In genomic region chr12:40966308-40966707, GRCm38 (mm10) we compare ENCODE assay signal across 27 mouse cellular contexts. TPM values are rescaled to one million over a fixed set of nuclear protein-coding genes. Genes with fewer than 3 reads are reported as not detected.
DNase-seq lines count a peak whose midpoint lies in the region; ATAC-seq lines count a peak whose summit lies in the region.
"Had no signal": no experiment of that assay in that cellular context is flagged by ENCODE, and none has a peak within 500 bp of the region (broad histone marks: within the 10 kb centered on the region; RNA-seq: fewer than 3 reads in every experiment).

No protein-coding gene starts in this region.

- H3K4me1 ChIP-seq in midbrain, embryonic 11.5 days (ENCODE audit: control insufficient read depth, insufficient read depth, low read length) = no peaks in the 10 kb centered on the region
- no peaks in the 10 kb centered on the region for H3K4me1 ChIP-seq in midbrain, embryonic 10.5 days
- H3K4me1 ChIP-seq in liver, embryonic 12.5 days = peaks cover 28% of the 10 kb centered on the region
- peaks cover 32% of the 10 kb centered on the region for H3K4me1 ChIP-seq in liver, embryonic 15.5 days (replicated peaks)
- H3K4me1 ChIP-seq: forebrain, embryonic 13.5 days; heart, embryonic 12.5 days; heart, embryonic 15.5 days; hindbrain, embryonic 12.5 days; hindbrain, embryonic 15.5 days had no signal

- peak; percentile 64 for DNase-seq in midbrain, embryonic 11.5 days (ENCODE audit: low spot score, missing footprints)
- DNase-seq in midbrain, embryonic 10.5 days (ENCODE audit: low spot score) = no peak
- no peak for DNase-seq in thymus, postnatal 4 days
- DNase-seq in left cerebral cortex, adult 11 months (ENCODE audit: low spot score) = no peak
- DNase-seq: adrenal gland, postnatal 10 days; adrenal gland, postnatal 36 days; B cell, adult 2 months; cerebellum, adult 18-20 months; cerebellum, adult 9-10 months; cerebellum, postnatal 14 days; gastrocnemius, postnatal 14 days; heart, adult 11 months; heart, postnatal 10 days; heart, postnatal 36 days had no signal

- no peak overlapping the region for H3K4me2 ChIP-seq in midbrain, embryonic 11.5 days
- H3K4me2 ChIP-seq in liver, embryonic 12.5 days = peak overlapping the region; percentile 57
- peak overlapping the region; percentile 58 for H3K4me2 ChIP-seq in liver, embryonic 15.5 days
- H3K4me2 ChIP-seq: forebrain, embryonic 13.5 days; heart, embryonic 12.5 days; heart, embryonic 15.5 days; hindbrain, embryonic 12.5 days; hindbrain, embryonic 15.5 days had no signal

- WGBS in midbrain, embryonic 11.5 days = 91% methylated on average over 2 of the region's 2 CpGs
- 89% methylated on average over 2 of the region's 2 CpGs for WGBS in midbrain, embryonic 10.5 days
- 73% methylated on average over 2 of the region's 2 CpGs for WGBS in liver, embryonic 12.5 days (ENCODE audit: insufficient replicate concordance)
- WGBS in liver, embryonic 15.5 days (ENCODE audit: insufficient replicate concordance) = 59% methylated on average over 2 of the region's 2 CpGs

- ATAC-seq in midbrain, embryonic 11.5 days (ENCODE audit: low FRiP score) = no peak
- ATAC-seq in liver, embryonic 12.5 days = peak; percentile 42; the same call in 1 of the 2 replicates
- no peak for ATAC-seq in liver, embryonic 15.5 days (ENCODE audit: insufficient read depth)
- no peak for ATAC-seq in inflammation-experienced regulatory T-cells, adult 6 months
- ATAC-seq: forebrain, embryonic 13.5 days; forebrain, embryonic 16.5 days; Patski had no signal

- no peaks in the 10 kb centered on the region for H3K9me3 ChIP-seq in midbrain, embryonic 11.5 days (ENCODE audit: control insufficient read depth, low read length)
- H3K9me3 ChIP-seq in midbrain, embryonic 10.5 days (replicated peaks) = no peaks in the 10 kb centered on the region
- no peaks in the 10 kb centered on the region for H3K9me3 ChIP-seq in liver, embryonic 12.5 days (replicated peaks)
- H3K9me3 ChIP-seq in liver, embryonic 15.5 days (replicated peaks) = no peaks in the 10 kb centered on the region
- H3K9me3 ChIP-seq: forebrain, embryonic 10.5 days; forebrain, embryonic 13.5 days; G1E; heart, embryonic 12.5 days; heart, embryonic 15.5 days; hindbrain, embryonic 12.5 days; hindbrain, embryonic 15.5 days had no signal

- no peaks in the 10 kb centered on the region for H3K27me3 ChIP-seq in midbrain, embryonic 11.5 days (ENCODE audit: control insufficient read depth, insufficient read depth, low read length)
- no peaks in the 10 kb centered on the region for H3K27me3 ChIP-seq in midbrain, embryonic 10.5 days (ENCODE audit: low read depth, poor library complexity, severe bottlenecking)
- no peaks in the 10 kb centered on the region for H3K27me3 ChIP-seq in liver, embryonic 12.5 days (replicated peaks)
- H3K27me3 ChIP-seq in liver, embryonic 15.5 days = no peaks in the 10 kb centered on the region
- H3K27me3 ChIP-seq: CH12.LX; forebrain, embryonic 13.5 days; heart, embryonic 12.5 days; heart, embryonic 15.5 days; hindbrain, embryonic 12.5 days; hindbrain, embryonic 15.5 days; Patski had no signal

- H3K27ac ChIP-seq in midbrain, embryonic 11.5 days (ENCODE audit: low read depth, low read length) = no peak overlapping the region
- H3K27ac ChIP-seq in midbrain, embryonic 10.5 days (replicated peaks) = no peak overlapping the region
- peak overlapping the region; percentile 60; the same call in 1 of the 2 replicates for H3K27ac ChIP-seq in liver, embryonic 12.5 days
- peak overlapping the region; percentile 90 for H3K27ac ChIP-seq in liver, embryonic 15.5 days (replicated peaks)
- H3K27ac ChIP-seq: forebrain, embryonic 10.5 days; forebrain, embryonic 13.5 days; heart, embryonic 15.5 days; hindbrain, embryonic 12.5 days; hindbrain, embryonic 15.5 days had no signal

- H3K4me3 ChIP-seq in midbrain, embryonic 11.5 days (ENCODE audit: low read depth, low read length) = no peak overlapping the region
- H3K4me3 ChIP-seq in midbrain, embryonic 10.5 days = no peak overlapping the region
- H3K4me3 ChIP-seq in liver, embryonic 12.5 days = no peak overlapping the region
- no peak overlapping the region for H3K4me3 ChIP-seq in liver, embryonic 15.5 days (replicated peaks)
- H3K4me3 ChIP-seq: forebrain, embryonic 10.5 days; forebrain, embryonic 13.5 days; heart, embryonic 12.5 days; heart, embryonic 15.5 days; hindbrain, embryonic 12.5 days; hindbrain, embryonic 15.5 days had no signal

- no peaks in the 10 kb centered on the region for H3K36me3 ChIP-seq in midbrain, embryonic 11.5 days (ENCODE audit: control insufficient read depth, insufficient read depth, low read length)
- no peaks in the 10 kb centered on the region for H3K36me3 ChIP-seq in midbrain, embryonic 10.5 days
- H3K36me3 ChIP-seq in liver, embryonic 12.5 days = no peaks in the 10 kb centered on the region
- H3K36me3 ChIP-seq in liver, embryonic 15.5 days (replicated peaks) = no peaks in the 10 kb centered on the region
- H3K36me3 ChIP-seq: forebrain, embryonic 10.5 days; G1E; heart, embryonic 12.5 days; heart, embryonic 15.5 days; hindbrain, embryonic 12.5 days; hindbrain, embryonic 15.5 days had no signal

- H3K9ac ChIP-seq in midbrain, embryonic 11.5 days (ENCODE audit: low read length) = no peak overlapping the region
- H3K9ac ChIP-seq in liver, embryonic 12.5 days = no peak overlapping the region
- no peak overlapping the region for H3K9ac ChIP-seq in liver, embryonic 15.5 days
- H3K9ac ChIP-seq: forebrain, embryonic 13.5 days; heart, embryonic 12.5 days; heart, embryonic 15.5 days; hindbrain, embryonic 12.5 days; hindbrain, embryonic 15.5 days had no signal

RNA-seq across cellular contexts. Expression of gene Immp2l, which starts 57.6 kb away (rescaled TPM):
- 9.1 and 10.2 TPM in 2 replicates for polyA plus RNA-seq in midbrain, embryonic 11.5 days (2014; fragmentation: Nextera tagmentation; extraction: Ambion mirVana)
- 9.2 and 12.0 TPM in 2 replicates for polyA plus RNA-seq in midbrain, embryonic 10.5 days (2016; fragmentation: Nextera tagmentation; extraction: Ambion mirVana)
- 11.6 and 13.0 TPM in 2 replicates for polyA plus RNA-seq in liver, embryonic 12.5 days (2016; fragmentation: Nextera tagmentation; extraction: Ambion mirVana)
- polyA plus RNA-seq in liver, embryonic 15.5 days (2015; fragmentation: Nextera tagmentation; extraction: Ambion mirVana) = 9.4 and 10.6 TPM in 2 replicates
- 10 to 100 TPM in 2 of 3 experiments, 1 to 10 TPM in 1; 4.5 to 51.5 (median 30.9) TPM for polyA plus RNA-seq in inflammation-experienced regulatory T-cells, adult 6 months (2017; shearing (Covaris generic))

Comparison
In these comparisons a context has a peak if more than half of its experiments do, and no peak if none do; other contexts are left out.
1. H3K27ac ChIP-seq: peak in liver, embryonic 12.5 days (single experiment) and liver, embryonic 15.5 days (single experiment); none in midbrain, embryonic 11.5 days (single experiment) and midbrain, embryonic 10.5 days (single experiment).